Mouse (Mus musculus): ENCODE results near the gene Eef1g. TPM values are rescaled to one million over a fixed set of nuclear protein-coding genes. Genes with fewer than 3 reads are reported as not detected.

Eef1g gene
- polyA plus RNA-seq, 1 experiment from 2014 or later = 516 TPM

DNA sequence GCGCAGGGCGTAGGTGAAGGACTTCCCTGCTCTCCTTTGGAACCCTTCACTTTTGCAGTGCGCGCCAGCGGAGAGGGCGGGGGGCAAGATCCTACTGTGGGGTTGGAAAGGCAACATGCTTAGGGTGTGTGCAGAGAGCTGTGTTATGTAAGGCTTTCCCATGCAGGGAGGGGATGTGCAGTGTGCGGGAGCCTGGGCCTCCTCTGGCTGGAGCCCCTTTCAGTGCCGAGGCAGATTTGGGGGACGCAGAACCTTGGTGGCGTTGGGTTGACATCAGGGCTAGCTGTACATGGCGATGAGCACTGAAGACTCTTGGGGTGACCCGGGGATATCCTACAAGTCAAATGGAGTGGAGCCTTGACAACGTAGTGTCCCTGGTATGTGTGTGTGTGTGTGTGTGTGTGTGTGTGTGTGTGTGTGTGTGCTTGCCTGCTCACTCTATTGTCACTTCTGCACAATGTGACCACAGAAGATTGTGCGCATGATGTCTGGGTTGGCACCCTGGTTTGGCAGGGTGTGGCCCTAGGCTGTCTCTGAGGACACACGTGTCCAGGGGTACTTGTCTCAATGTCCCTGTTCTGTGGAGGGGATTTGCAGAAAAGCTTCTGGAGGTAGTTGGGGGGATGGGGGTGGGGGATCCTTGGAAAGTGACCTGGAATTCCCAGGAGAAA, 23.7 kb downstream of the Eef1g start:
- Histone ChIP-seq H3K9ac (peak overlapping the region; percentile 80), H3K4me3 (ENCODE audit: low read depth, low read length) (peak overlapping the region; percentile 73), H3K27me3 (ENCODE audit: insufficient read depth, low read length) (no peaks in the 10 kb centered on the region; the same call in 1 of the 2 replicates), H3K9me3 (ENCODE audit: low read depth, low read length) (no peaks in the 10 kb centered on the region), H3K27ac (ENCODE audit: low read depth) (peak overlapping the region; percentile 91), H3K4me1 (ENCODE audit: insufficient read depth) (peaks cover 31% of the 10 kb centered on the region), H3K4me2 (peak overlapping the region; percentile 87), H3K36me3 (ENCODE audit: insufficient read depth) (no peaks in the 10 kb centered on the region)
- DNase-seq (no peak), ATAC-seq (ENCODE audit: insufficient read depth) (peak; percentile 75)
- TF ChIP-seq CTCF (IDR thresholded peaks at IDR 0.05; ENCODE audit: low read depth) = no peak
- 13% methylated on average over 15 of the region's 15 CpGs for WGBS

DNA sequence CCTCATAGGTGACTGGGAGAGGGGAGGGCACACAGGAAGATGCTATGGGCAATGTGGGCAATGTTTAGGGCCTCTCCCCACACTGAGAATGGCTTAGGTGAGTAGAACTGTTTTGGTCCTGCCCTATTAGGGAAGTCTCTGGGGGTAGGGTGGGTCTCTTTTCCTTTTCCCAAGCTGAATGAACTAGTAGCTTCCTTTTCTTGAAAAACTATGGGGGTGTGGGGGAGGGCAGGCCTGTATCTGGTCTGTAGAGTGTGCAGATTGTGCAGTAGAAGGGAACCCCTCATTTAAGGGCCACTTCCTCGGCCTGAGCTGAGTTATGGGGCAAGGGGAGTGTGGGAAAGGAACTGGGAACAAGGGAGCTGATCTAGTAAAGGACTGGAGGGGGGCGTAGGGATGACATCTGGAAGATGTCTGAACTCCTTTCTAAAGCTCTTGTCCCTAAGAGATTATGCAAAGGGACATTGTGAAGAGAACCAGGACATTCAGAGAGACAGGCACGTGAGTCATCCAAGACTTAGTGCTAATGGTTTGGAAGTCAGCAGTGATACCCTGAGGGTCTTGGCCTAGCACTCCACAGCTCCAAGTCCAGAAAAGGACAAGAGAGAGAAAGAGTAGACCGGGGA, 24.5 kb downstream of the Eef1g start:
- Histone ChIP-seq H3K9ac (peak overlapping the region; percentile 32; the same call in 1 of the 2 replicates), H3K4me2 (peak overlapping the region; percentile 87), H3K36me3 (ENCODE audit: insufficient read depth) (no peaks in the 10 kb centered on the region), H3K9me3 (ENCODE audit: low read depth, low read length) (no peaks in the 10 kb centered on the region), H3K27ac (ENCODE audit: low read depth) (peak overlapping the region; percentile 91), H3K4me1 (ENCODE audit: insufficient read depth) (peaks cover 27% of the 10 kb centered on the region), H3K4me3 (ENCODE audit: low read depth, low read length) (peak overlapping the region; percentile 73), H3K27me3 (ENCODE audit: insufficient read depth, low read length) (no peaks in the 10 kb centered on the region; the same call in 1 of the 2 replicates)
- 56% methylated on average over 4 of the region's 4 CpGs for WGBS
- no peak for DNase-seq
- no peak for TF ChIP-seq CTCF (IDR thresholded peaks at IDR 0.05; ENCODE audit: low read depth)
- ATAC-seq (ENCODE audit: insufficient read depth) = no peak

DNA sequence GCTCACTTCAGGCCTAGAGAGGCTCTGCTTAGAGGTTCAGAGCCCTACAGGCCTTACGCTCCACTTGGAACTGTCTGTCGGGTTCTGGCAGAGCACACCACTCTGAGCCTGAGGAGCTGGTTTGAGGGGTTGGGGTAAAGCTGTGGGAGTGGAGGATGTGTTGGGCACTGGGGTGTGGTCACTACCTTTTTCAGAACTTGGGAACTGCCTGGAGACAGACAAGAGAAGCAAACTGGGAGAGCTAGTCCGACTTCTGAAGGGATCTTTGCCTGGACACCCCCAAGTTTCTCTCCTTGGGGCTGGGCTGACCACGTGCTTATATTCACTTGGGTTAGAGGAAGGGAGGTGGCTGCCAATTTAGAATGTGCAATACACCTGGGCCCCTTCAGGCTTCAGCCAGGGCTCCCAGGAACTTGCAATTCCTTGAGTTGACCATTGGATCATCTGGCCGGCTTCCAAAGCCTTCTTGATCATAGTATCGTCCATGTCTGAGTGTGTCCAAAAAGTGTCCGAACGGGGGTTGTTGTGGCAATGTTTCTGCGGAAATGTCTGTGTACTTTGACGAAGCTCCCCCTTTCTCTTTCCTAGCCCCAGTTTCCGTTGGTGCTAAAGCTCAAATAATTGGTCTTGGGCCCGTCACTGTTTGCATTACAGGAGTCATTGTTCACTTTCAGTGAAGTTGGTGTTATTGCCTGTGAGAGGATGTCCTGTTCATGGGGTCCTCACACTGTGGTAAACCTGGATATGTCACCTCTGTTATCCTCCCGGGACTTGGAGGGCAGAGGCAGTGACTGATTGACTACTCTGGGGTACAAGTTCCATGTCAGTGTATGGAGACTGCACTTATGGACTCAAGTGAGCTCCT, 25.3 kb downstream of the Eef1g start:
- Histone ChIP-seq H3K4me1 (ENCODE audit: insufficient read depth) (peaks cover 27% of the 10 kb centered on the region), H3K4me2 (peak overlapping the region; percentile 87), H3K27me3 (ENCODE audit: insufficient read depth, low read length) (no peaks in the 10 kb centered on the region; the same call in 1 of the 2 replicates), H3K9me3 (ENCODE audit: low read depth, low read length) (no peaks in the 10 kb centered on the region), H3K4me3 (ENCODE audit: low read depth, low read length) (peak overlapping the region; percentile 73; the same call in 1 of the 2 replicates), H3K9ac (peak overlapping the region; percentile 32; the same call in 1 of the 2 replicates), H3K27ac (ENCODE audit: low read depth) (peak overlapping the region; percentile 91), H3K36me3 (ENCODE audit: insufficient read depth) (no peaks in the 10 kb centered on the region)
- TF ChIP-seq CTCF (IDR thresholded peaks at IDR 0.05; ENCODE audit: low read depth) = no peak
- DNase-seq (peak; percentile 42), ATAC-seq (ENCODE audit: insufficient read depth) (no peak)
- WGBS = 62% methylated on average over 13 of the region's 13 CpGs

DNA sequence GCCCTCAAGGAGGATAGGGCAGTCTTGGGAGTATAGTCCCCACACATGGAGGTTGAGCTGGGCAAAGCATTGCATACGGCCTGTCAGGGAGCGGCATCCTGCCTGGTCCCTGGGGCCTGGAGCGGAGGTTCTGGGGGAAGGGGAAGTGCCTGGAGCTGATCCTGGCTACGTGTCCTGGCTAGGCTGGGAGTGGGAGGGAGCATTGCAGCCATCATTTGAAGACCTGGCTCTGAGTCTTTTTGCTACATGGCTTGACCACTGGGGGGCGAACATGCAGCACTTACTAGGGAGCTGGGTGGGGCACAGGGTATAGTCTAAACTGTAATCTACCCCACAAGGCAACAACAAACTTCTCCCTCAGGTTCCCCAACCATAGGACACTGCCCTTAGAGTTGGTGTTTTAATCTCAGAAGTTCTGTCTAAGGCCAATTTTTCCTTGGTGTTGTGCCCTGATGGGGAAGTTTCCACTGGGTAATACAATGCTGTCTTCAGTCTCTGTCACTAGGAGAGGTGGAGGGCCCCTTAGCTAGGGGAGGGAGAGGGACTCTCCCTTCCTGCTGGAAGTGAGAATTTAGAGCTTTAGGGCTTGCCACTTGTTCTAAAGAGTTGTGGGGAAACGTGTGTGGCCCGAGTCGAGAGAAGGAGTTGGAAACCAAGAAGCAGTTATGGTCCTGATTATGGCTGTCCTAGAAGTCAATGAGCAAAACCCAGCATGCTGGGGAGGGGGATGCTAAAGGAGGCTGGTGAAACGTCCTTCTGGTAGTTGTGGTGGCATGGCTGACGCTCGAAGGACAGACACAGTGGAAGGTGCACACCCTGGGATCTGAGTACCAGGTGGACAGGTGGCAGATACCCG, 26.2 kb downstream of the Eef1g start:
- TF ChIP-seq CTCF (IDR thresholded peaks at IDR 0.05; ENCODE audit: low read depth) = peak; percentile 87
- Histone ChIP-seq H3K9ac (peak overlapping the region; percentile 27), H3K36me3 (ENCODE audit: insufficient read depth) (no peaks in the 10 kb centered on the region), H3K27ac (ENCODE audit: low read depth) (peak overlapping the region; percentile 91), H3K9me3 (ENCODE audit: low read depth, low read length) (no peaks in the 10 kb centered on the region), H3K4me3 (ENCODE audit: low read depth, low read length) (peak overlapping the region; percentile 5; the same call in 1 of the 2 replicates), H3K4me1 (ENCODE audit: insufficient read depth) (peaks cover 35% of the 10 kb centered on the region), H3K4me2 (peak overlapping the region; percentile 87), H3K27me3 (ENCODE audit: insufficient read depth, low read length) (no peaks in the 10 kb centered on the region; the same call in 1 of the 2 replicates)
- ATAC-seq (ENCODE audit: insufficient read depth) (peak; percentile 23; the same call in 1 of the 2 replicates), DNase-seq (peak; percentile 91)
- 34% methylated on average over 12 of the region's 12 CpGs for WGBS

DNA sequence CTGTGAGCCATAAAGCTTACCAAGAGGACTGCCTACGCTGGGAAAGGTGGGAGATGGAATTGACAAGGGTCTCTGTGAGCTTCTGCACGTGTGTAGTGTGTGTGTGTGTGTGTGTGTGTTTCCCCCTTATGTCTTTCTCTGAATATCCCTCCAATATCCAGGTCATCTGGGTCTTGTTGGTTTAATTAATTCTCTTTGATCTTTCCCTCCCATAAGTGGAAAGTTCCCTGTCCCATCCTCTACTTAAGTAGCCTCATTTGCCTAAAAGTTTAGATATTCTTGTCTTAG, 26.7 kb downstream of the Eef1g start:
- no peak for TF ChIP-seq CTCF (IDR thresholded peaks at IDR 0.05; ENCODE audit: low read depth)
- ATAC-seq (ENCODE audit: insufficient read depth) (no peak), DNase-seq (no peak)
- Histone ChIP-seq H3K9ac (no peak overlapping the region; the same call in 1 of the 2 replicates), H3K9me3 (ENCODE audit: low read depth, low read length) (no peaks in the 10 kb centered on the region), H3K4me3 (ENCODE audit: low read depth, low read length) (no peak overlapping the region), H3K27me3 (ENCODE audit: insufficient read depth, low read length) (no peaks in the 10 kb centered on the region), H3K4me1 (ENCODE audit: insufficient read depth) (peaks cover 36% of the 10 kb centered on the region), H3K4me2 (no peak overlapping the region), H3K27ac (ENCODE audit: low read depth) (no peak overlapping the region), H3K36me3 (ENCODE audit: insufficient read depth) (no peaks in the 10 kb centered on the region)
- 60% methylated on average over 2 of the region's 2 CpGs for WGBS

DNA sequence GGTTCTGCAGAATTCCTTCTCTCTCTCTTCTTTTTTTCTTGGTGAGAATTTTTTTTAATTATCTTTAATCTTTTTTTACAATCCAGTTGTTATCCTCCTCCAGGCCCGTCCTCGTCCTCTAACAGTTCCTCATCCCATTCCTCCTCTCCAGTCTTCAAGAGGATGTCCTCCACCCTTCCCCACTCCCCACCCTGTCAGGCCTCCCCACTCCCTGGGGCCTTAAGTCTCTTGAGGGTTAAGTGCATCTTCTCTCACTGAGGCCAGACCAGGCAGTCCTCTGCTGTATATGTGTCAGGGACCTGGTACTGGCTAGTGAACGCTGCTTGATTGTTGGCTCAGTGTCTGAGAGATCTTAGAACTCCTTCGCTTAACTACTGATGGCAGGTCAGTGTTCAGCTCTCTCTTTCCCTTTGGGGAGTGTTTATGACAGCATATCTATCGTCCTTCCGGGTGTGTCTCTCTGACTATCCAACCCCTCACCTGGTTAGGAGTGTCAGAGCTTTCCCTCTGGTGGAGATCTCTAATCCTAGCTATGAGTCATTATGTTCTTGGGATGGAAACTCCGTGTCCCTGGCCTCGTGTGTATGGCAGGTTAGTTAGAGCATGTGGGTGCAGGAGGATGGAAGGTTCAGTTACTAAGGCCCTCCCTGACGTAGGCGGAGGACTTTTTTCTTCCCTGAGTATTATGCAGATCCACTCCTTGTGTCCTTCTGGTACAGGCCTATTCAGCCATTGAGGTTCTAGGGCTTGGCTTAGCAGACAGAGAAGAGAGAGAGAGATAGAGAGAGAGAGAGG, 28.2 kb downstream of the Eef1g start:
- Histone ChIP-seq H3K27ac (ENCODE audit: low read depth) (no peak overlapping the region), H3K9ac (no peak overlapping the region), H3K27me3 (ENCODE audit: insufficient read depth, low read length) (no peaks in the 10 kb centered on the region), H3K9me3 (ENCODE audit: low read depth, low read length) (no peaks in the 10 kb centered on the region), H3K4me3 (ENCODE audit: low read depth, low read length) (no peak overlapping the region), H3K4me1 (ENCODE audit: insufficient read depth) (peaks cover 34% of the 10 kb centered on the region), H3K36me3 (ENCODE audit: insufficient read depth) (no peaks in the 10 kb centered on the region), H3K4me2 (no peak overlapping the region)
- ATAC-seq (ENCODE audit: insufficient read depth) (no peak), DNase-seq (no peak)
- TF ChIP-seq CTCF (IDR thresholded peaks at IDR 0.05; ENCODE audit: low read depth) = no peak
- 74% methylated on average over 10 of the region's 10 CpGs for WGBS

Measured in lung, embryonic 14.5 days (tissue).